Comparison of ENCODE assay signal across 8 mouse cellular contexts in genomic region chr15:98145559-98146181, GRCm38 (mm10). TPM values are rescaled to one million over a fixed set of nuclear protein-coding genes. Genes with fewer than 3 reads are reported as not detected.
A peak's percentile ranks its signal among the peaks of the same experiment; 100 is the strongest.
DNase-seq lines count a peak whose midpoint lies in the region; ATAC-seq and TF ChIP-seq lines count a peak whose summit lies in the region.

No protein-coding gene starts in this region.

- H3K4me2 ChIP-seq in embryonic facial prominence, embryonic 13.5 days: peak overlapping the region; percentile 84
- H3K4me2 ChIP-seq in limb, embryonic 13.5 days (replicated peaks): peak overlapping the region; percentile 87
- peak overlapping the region; percentile 85 for H3K4me2 ChIP-seq in midbrain, embryonic 16.5 days (ENCODE audit: low read length)

- no peaks in the 10 kb centered on the region for H3K27me3 ChIP-seq in embryonic facial prominence, embryonic 13.5 days
- H3K27me3 ChIP-seq in heart, adult 2 months (ENCODE audit: control insufficient read depth, insufficient read depth, low read length): no peaks in the 10 kb centered on the region
- H3K27me3 ChIP-seq in limb, embryonic 13.5 days: no peaks in the 10 kb centered on the region
- H3K27me3 ChIP-seq in midbrain, embryonic 16.5 days (ENCODE audit: control insufficient read depth, insufficient read depth, low read depth, low read length): no peaks in the 10 kb centered on the region

- peak; percentile 82 for TF ChIP-seq POLR2A in heart, adult 2 months (IDR thresholded peaks at IDR 0.05; ENCODE audit: insufficient read depth, low read depth, low read length)

- peaks cover 11% of the 10 kb centered on the region for H3K4me1 ChIP-seq in embryonic facial prominence, embryonic 13.5 days
- peaks cover 3% of the 10 kb centered on the region for H3K4me1 ChIP-seq in heart, adult 2 months (ENCODE audit: control insufficient read depth, insufficient read depth, low read length)
- peaks cover 10% of the 10 kb centered on the region for H3K4me1 ChIP-seq in limb, embryonic 13.5 days
- peaks cover 13% of the 10 kb centered on the region for H3K4me1 ChIP-seq in midbrain, embryonic 16.5 days (ENCODE audit: control insufficient read depth, insufficient read depth, low read length)

- TF ChIP-seq CTCF in heart, adult 2 months (IDR thresholded peaks at IDR 0.05): no peak

- peak; percentile 96 for DNase-seq in 3134 (ENCODE audit: extremely low read depth, insufficient read length, low spot score)
- DNase-seq in adrenal gland, postnatal 36 days: peak; percentile 96
- DNase-seq in heart, adult 2 months: peak; percentile 92 to 95
- peak; percentile 91 to 92 for DNase-seq in kidney, adult 8-10 months
- DNase-seq in spleen, postnatal 10 days (ENCODE audit: low spot score in 2 of 2): peak; percentile 79 to 94

- peaks cover 2% of the 10 kb centered on the region; the same call in 1 of the 2 replicates for H3K79me2 ChIP-seq in heart, adult 2 months (replicated peaks; ENCODE audit: control insufficient read depth, insufficient read depth, low read length)

- H3K9me3 ChIP-seq in embryonic facial prominence, embryonic 13.5 days: no peaks in the 10 kb centered on the region
- H3K9me3 ChIP-seq in limb, embryonic 13.5 days: no peaks in the 10 kb centered on the region
- H3K9me3 ChIP-seq in midbrain, embryonic 16.5 days (replicated peaks; ENCODE audit: control insufficient read depth, low read length, poor library complexity, severe bottlenecking): no peaks in the 10 kb centered on the region

- TF ChIP-seq EP300 in heart, adult 2 months (IDR thresholded peaks at IDR 0.05; ENCODE audit: insufficient read depth, low read depth, low read length): 0 out of 2 replicates have a peak, but pooled peaks have one; percentile 27

- H3K9ac ChIP-seq in embryonic facial prominence, embryonic 13.5 days: peak overlapping the region; percentile 92
- H3K9ac ChIP-seq in heart, adult 2 months (ENCODE audit: low read depth, low read length): peak overlapping the region; percentile 97
- peak overlapping the region; percentile 96 for H3K9ac ChIP-seq in limb, embryonic 13.5 days
- H3K9ac ChIP-seq in midbrain, embryonic 16.5 days (ENCODE audit: low read depth, low read length): peak overlapping the region; percentile 98

- under 1% methylated on average over 38 of the region's 38 CpGs for WGBS in embryonic facial prominence, embryonic 13.5 days
- WGBS in heart, adult 2 months: 1% methylated on average over 38 of the region's 38 CpGs
- WGBS in limb, embryonic 13.5 days: 2% methylated on average over 38 of the region's 38 CpGs
- under 1% methylated on average over 38 of the region's 38 CpGs for WGBS in midbrain, embryonic 16.5 days

- H3K4me3 ChIP-seq in embryonic facial prominence, embryonic 13.5 days: peak overlapping the region; percentile 87
- peak overlapping the region; percentile 60 for H3K4me3 ChIP-seq in heart, adult 2 months
- peak overlapping the region; percentile 99 for H3K4me3 ChIP-seq in limb, embryonic 13.5 days
- peak overlapping the region; percentile 95 for H3K4me3 ChIP-seq in midbrain, embryonic 16.5 days (ENCODE audit: low read depth, low read length)

- H3K27ac ChIP-seq in embryonic facial prominence, embryonic 13.5 days: peak overlapping the region; percentile 85
- peak overlapping the region; percentile 72 for H3K27ac ChIP-seq in heart, adult 2 months
- H3K27ac ChIP-seq in limb, embryonic 13.5 days: peak overlapping the region; percentile 65
- peak overlapping the region; percentile 76 for H3K27ac ChIP-seq in midbrain, embryonic 16.5 days (ENCODE audit: low read length)

- ATAC-seq in embryonic facial prominence, embryonic 13.5 days (ENCODE audit: insufficient number of reproducible peaks, insufficient read depth, low FRiP score, low TSS enrichment, low read depth): peak; percentile 91
- peak; percentile 96 for ATAC-seq in limb, embryonic 13.5 days (ENCODE audit: low FRiP score, low read depth)
- ATAC-seq in midbrain, embryonic 16.5 days: peak; percentile 97

- intact Hi-C loops in heart, adult 2 months (cut with DNase I): loop anchor here (2.0 kb wide), 1 partner anchor 53 kb away; the partner anchor contains the start of genes Pfkm and Senp1

- H3K36me3 ChIP-seq in embryonic facial prominence, embryonic 13.5 days: peaks cover 16% of the 10 kb centered on the region
- peaks cover 8% of the 10 kb centered on the region for H3K36me3 ChIP-seq in heart, adult 2 months (ENCODE audit: control insufficient read depth, insufficient read depth, low read length)
- H3K36me3 ChIP-seq in limb, embryonic 13.5 days: peaks cover 13% of the 10 kb centered on the region
- H3K36me3 ChIP-seq in midbrain, embryonic 16.5 days (ENCODE audit: control insufficient read depth, insufficient read depth, low read length): peaks cover 14% of the 10 kb centered on the region

RNA-seq across cellular contexts. Expression of gene Asb8, which starts 19.8 kb away (rescaled TPM):
- 10 to 100 TPM; 37.3 to 43.0 TPM for total RNA-seq in adrenal gland, postnatal 36 days (2021)
- polyA plus RNA-seq in embryonic facial prominence, embryonic 13.5 days (2015; fragmentation: Nextera tagmentation; extraction: Ambion mirVana): 49.2 and 55.3 TPM in 2 replicates
- total RNA-seq in heart, adult 2 months (2021): 100 to 1,000 TPM; 105 to 118 TPM
- 104 and 172 TPM in 2 replicates for polyA plus RNA-seq in heart, adult 2 months (2012; rRNA removed)
- 50.7 and 51.0 TPM in 2 replicates for polyA plus RNA-seq in limb, embryonic 13.5 days (2015; fragmentation: Nextera tagmentation; extraction: Ambion mirVana)
- 60.2 and 63.5 TPM in 2 replicates for polyA plus RNA-seq in midbrain, embryonic 16.5 days (2015; fragmentation: Nextera tagmentation; extraction: Ambion mirVana)

RNA-seq across cellular contexts. Expression of gene Ccdc184, which starts 21.3 kb away (rescaled TPM):
- total RNA-seq in adrenal gland, postnatal 36 days (2021): under 1 TPM; 0.50 to 0.92 TPM
- 1.1 and 1.9 TPM in 2 replicates for polyA plus RNA-seq in embryonic facial prominence, embryonic 13.5 days (2015; fragmentation: Nextera tagmentation; extraction: Ambion mirVana)
- total RNA-seq in heart, adult 2 months (2021): under 1 TPM; 0.52 to 0.63 TPM
- polyA plus RNA-seq in heart, adult 2 months (2012; rRNA removed): 0.61 and 0.94 TPM in 2 replicates
- 0.48 and 0.60 TPM in 2 replicates for polyA plus RNA-seq in limb, embryonic 13.5 days (2015; fragmentation: Nextera tagmentation; extraction: Ambion mirVana)
- polyA plus RNA-seq in midbrain, embryonic 16.5 days (2015; fragmentation: Nextera tagmentation; extraction: Ambion mirVana): 118 and 146 TPM in 2 replicates

RNA-seq across cellular contexts. Expression of gene Olfr288, which starts 49.7 kb away (rescaled TPM):
- not detected for total RNA-seq in adrenal gland, postnatal 36 days (2021)
- not detected in 2 replicates for polyA plus RNA-seq in embryonic facial prominence, embryonic 13.5 days (2015; fragmentation: Nextera tagmentation; extraction: Ambion mirVana)
- not detected for total RNA-seq in heart, adult 2 months (2021)
- not detected in 2 replicates for polyA plus RNA-seq in heart, adult 2 months (2012; rRNA removed)
- polyA plus RNA-seq in limb, embryonic 13.5 days (2015; fragmentation: Nextera tagmentation; extraction: Ambion mirVana): not detected in 2 replicates
- not detected in 2 replicates for polyA plus RNA-seq in midbrain, embryonic 16.5 days (2015; fragmentation: Nextera tagmentation; extraction: Ambion mirVana)

RNA-seq across cellular contexts. Expression of gene Senp1, which starts 52.1 kb away (rescaled TPM):
- 10 to 100 TPM; 16.0 to 16.8 TPM for total RNA-seq in adrenal gland, postnatal 36 days (2021)
- 36.5 and 42.1 TPM in 2 replicates for polyA plus RNA-seq in embryonic facial prominence, embryonic 13.5 days (2015; fragmentation: Nextera tagmentation; extraction: Ambion mirVana)
- total RNA-seq in heart, adult 2 months (2021): 1 to 10 TPM; 9.8 to 10.0 TPM
- 5.3 and 10.1 TPM in 2 replicates for polyA plus RNA-seq in heart, adult 2 months (2012; rRNA removed)
- polyA plus RNA-seq in limb, embryonic 13.5 days (2015; fragmentation: Nextera tagmentation; extraction: Ambion mirVana): 37.0 and 38.8 TPM in 2 replicates
- 20.8 and 25.3 TPM in 2 replicates for polyA plus RNA-seq in midbrain, embryonic 16.5 days (2015; fragmentation: Nextera tagmentation; extraction: Ambion mirVana)

RNA-seq across cellular contexts. Expression of gene Pfkm, which starts 53.3 kb away (rescaled TPM):
- 10 to 100 TPM; 59.9 to 65.4 TPM for total RNA-seq in adrenal gland, postnatal 36 days (2021)
- 43.0 and 47.0 TPM in 2 replicates for polyA plus RNA-seq in embryonic facial prominence, embryonic 13.5 days (2015; fragmentation: Nextera tagmentation; extraction: Ambion mirVana)
- total RNA-seq in heart, adult 2 months (2021): 100 to 1,000 TPM; 800 to 921 TPM
- 521 and 828 TPM in 2 replicates for polyA plus RNA-seq in heart, adult 2 months (2012; rRNA removed)
- polyA plus RNA-seq in limb, embryonic 13.5 days (2015; fragmentation: Nextera tagmentation; extraction: Ambion mirVana): 56.0 and 56.7 TPM in 2 replicates
- 93.9 and 102 TPM in 2 replicates for polyA plus RNA-seq in midbrain, embryonic 16.5 days (2015; fragmentation: Nextera tagmentation; extraction: Ambion mirVana)

Comparison
In these comparisons a context has a peak if more than half of its experiments do, and no peak if none do; other contexts are left out.
1. Peak in every context shown above with its lines: DNase-seq, ATAC-seq, H3K4me3 ChIP-seq and H3K27ac ChIP-seq.
2. RNA of gene Ccdc184, which starts 21.3 kb away (polyA plus RNA-seq): 118 to 146 TPM in midbrain, embryonic 16.5 days; 1.1 to 1.9 TPM in embryonic facial prominence, embryonic 13.5 days, 0.61 to 0.94 TPM in heart, adult 2 months and 0.48 to 0.60 TPM in limb, embryonic 13.5 days; every median in the first group is over 10 times any median in the second.